Mouse (Mus musculus) brown adipose tissue, adult 24 weeks (tissue): ENCODE data around the gene Akip1. TPM values are rescaled to one million over a fixed set of nuclear protein-coding genes. Genes with fewer than 3 reads are reported as not detected.

ENCODE experiments used
- H3K27ac ChIP-seq: fragments of 200-500 bp; replicated peaks from 2 replicates; pipeline ENCODE4 v1.5.1; 2012; ENCODE audit warnings: low read depth, mild to moderate bottlenecking, low read length
- H3K4me1 ChIP-seq: fragments of 200-500 bp; 2 replicates; pipeline ENCODE4 v1.6.1; 2012; ENCODE audit warnings: low read length, mixed read lengths; ENCODE audit not compliant: control insufficient read depth, insufficient read depth, insufficient read length
- H3K4me3 ChIP-seq: fragments of 200-500 bp; 2 replicates; pipeline ENCODE4 v1.5.1; 2012; ENCODE audit warnings: low read depth, mild to moderate bottlenecking, low read length, moderate library complexity; ENCODE audit not compliant: insufficient read depth
- polyA plus RNA-seq: library from polyadenylated mRNA; stranded (reverse); fragments of >200 nt; gene quantifications from 2 replicates; pipeline ENCODE4 v1.2.4, GENCODE M21; 2012; ENCODE audit not compliant: missing spikeins, insufficient read depth, insufficient read length

Akip1 gene
- polyA plus RNA-seq, 1 experiment, result 34.8 TPM

DNA sequence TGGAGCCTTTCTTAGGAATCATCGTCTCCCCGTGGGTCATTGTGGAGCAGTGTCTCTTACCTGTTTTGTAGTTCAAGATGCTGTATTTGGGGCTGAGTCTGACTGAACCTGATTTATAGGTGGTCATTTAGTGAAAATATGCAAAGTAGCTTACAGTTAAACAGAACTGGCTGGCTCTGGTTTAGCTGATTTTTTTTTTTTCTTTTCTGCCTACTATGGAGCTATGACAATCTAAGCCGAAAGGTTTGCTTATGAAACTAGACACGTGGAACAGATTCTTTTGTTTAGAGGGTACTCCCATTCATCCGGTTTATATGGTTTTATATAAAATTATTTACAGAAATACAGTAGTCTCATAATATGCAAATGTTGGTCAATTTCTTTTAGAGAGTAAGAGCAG, 28.1 kb downstream of the Akip1 start, which contains the start of gene Ascl3:
Gene Ascl3 (minus strand): TSS at position 101 of the 400 bp plus-strand sequence.
- no peak within 1 kb of the TSS for H3K27ac ChIP-seq

DNA sequence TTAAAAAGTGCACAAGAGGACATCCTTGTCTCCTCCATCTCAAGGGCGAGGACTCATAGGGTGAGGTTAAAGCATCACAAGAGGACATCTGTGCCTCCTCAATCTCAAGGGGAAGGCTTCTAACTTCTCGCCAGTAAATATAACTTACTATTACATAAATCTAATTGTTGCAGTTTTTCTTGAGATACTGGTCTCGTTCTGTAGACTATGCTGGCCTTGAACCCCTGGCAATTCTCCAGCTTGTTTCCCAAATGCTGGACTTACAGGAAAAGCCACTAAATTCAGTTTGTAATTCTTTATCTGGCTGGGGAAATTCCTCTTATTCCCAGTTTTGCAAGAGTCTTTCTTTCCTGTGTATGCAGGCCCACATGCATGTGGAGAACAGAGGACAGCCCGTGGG, 31.3 kb downstream of the Akip1 start:
- H3K4me3 ChIP-seq, result no peak overlapping the region
- H3K27ac ChIP-seq, result no peak overlapping the region
- no peaks in the 10 kb centered on the region for H3K4me1 ChIP-seq

More for the DNA sequence above, 28.1 kb downstream of the Akip1 start, which contains the start of gene Ascl3:
- no peak within 1 kb of the TSS for H3K4me3 ChIP-seq
- H3K4me1 ChIP-seq, result no peaks in the 10 kb centered on the region

DNA sequence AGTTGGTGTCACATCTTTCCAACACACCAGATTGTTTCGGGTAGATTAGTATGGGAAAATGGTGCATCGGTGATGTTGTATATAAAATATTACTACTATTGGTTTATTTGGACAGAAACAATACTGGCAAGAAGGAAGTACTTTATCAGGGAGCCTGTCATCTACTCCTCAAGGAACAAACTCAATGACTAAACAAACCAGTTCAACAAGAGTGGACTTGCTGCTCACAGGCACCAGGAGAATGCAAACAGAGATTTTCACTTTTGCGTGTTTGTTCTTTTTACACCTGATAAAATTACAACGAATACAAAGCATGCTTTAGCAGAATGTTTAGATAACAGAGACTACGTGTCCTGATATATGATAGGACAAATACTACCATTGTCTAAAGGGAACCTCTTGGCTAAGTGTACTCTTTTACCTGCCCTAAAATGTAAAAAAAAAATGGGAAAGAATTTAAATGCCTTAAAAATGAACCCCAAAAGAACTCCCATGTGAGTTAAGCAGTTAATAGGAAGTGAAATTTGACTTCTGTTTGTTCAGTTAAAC, 36.4 kb downstream of the Akip1 start:
- H3K27ac ChIP-seq, result no peak overlapping the region
- H3K4me1 ChIP-seq, result no peaks in the 10 kb centered on the region
- H3K4me3 ChIP-seq, result no peak overlapping the region

DNA sequence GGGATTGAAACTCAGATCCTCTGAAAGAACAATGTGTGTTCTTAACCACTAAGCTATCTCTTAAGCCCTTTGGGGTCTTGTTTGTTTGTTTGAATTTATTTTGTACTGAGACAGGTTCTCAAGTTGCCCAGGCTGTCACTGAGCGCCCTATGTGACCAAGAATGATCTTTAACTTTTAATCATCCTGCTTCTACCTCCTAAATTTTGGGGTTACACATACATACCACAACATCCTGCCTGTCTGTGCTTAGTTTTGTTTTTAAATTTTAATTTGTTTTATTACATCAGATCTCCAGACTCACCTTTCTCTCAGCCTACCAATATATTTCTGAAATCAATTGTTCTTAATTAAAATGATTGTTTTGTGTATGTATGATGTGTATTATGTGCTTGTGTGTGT, 37.6 kb downstream of the Akip1 start:
- Histone ChIP-seq H3K27ac (no peak overlapping the region), H3K4me3 (no peak overlapping the region), H3K4me1 (no peaks in the 10 kb centered on the region)

DNA sequence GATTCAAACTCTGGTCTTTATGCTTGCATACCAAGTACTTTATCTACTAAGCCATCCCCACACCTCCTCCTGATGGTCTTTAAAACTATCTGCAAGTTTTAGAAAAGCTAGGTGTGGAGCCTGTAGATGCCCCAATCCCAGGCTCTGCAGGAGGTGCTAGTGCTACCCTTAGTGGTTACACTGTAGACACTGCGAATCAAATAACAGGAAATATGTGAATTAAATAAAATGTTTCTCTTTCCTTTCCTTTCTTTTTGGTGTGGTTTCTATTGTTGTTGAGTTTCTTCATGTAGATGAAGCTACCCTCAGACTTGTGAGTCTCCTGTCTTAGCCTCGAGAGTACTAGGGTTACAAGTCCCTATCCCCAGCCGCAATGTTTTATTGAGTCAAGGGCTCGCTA, 38.2 kb downstream of the Akip1 start:
- no peak overlapping the region for H3K27ac ChIP-seq
- no peak overlapping the region for H3K4me3 ChIP-seq
- H3K4me1 ChIP-seq, result no peaks in the 10 kb centered on the region

DNA sequence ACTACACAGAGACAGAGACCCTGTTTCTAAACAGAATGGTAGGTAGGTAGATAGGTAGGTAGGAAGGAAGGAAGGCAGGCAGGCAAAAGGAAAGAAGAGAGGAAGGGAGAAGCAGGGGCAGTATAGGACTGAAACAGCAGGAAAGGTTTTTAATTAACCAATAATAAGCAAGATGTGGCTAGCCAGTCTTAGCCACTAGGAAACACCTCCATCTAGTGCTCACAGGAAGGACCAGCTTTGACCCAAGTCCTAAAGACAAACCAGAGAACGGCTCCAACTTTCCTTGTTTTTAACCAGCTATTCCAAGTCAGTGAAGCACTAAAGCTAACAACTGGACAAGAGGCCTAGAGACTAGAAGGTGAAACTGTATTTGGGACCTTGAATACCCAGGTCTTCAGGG, 44.3 kb downstream of the Akip1 start:
- Histone ChIP-seq H3K4me3 (no peak overlapping the region), H3K27ac (no peak overlapping the region), H3K4me1 (peaks cover 3% of the 10 kb centered on the region; the same call in 1 of the 2 replicates)

DNA sequence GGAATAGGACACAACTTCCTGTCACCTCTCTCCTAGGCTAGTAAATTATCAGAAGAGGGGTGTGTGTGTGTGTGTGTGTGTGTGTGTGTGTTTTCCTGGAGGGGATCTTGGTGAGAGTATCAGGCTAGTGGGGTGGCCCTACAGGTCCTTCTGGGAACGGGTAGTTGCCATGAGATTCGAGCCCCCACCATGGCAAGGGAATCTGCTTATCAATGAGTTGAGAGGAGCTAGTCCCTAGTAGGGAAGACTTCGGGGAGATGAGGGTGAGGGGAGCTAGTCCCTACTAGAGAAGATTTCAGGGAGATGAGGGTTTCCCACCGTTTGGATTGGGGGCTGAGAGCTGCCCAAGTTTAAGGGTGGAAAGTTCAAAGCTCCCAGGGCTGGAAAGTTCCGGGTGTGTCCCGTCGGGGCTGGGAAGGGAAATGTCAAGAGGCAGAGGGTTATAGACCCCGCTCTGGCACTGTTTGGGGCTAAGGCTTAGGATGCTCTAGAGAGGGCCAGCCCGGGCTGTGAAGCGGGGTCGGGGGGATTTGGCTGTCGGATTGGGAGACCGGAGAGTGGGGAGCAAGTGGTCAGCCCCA, 48.0 kb downstream of the Akip1 start:
- Histone ChIP-seq H3K4me1 (peaks cover 3% of the 10 kb centered on the region; the same call in 1 of the 2 replicates), H3K27ac (peak overlapping the region; percentile 83), H3K4me3 (peak overlapping the region; percentile 100)

DNA sequence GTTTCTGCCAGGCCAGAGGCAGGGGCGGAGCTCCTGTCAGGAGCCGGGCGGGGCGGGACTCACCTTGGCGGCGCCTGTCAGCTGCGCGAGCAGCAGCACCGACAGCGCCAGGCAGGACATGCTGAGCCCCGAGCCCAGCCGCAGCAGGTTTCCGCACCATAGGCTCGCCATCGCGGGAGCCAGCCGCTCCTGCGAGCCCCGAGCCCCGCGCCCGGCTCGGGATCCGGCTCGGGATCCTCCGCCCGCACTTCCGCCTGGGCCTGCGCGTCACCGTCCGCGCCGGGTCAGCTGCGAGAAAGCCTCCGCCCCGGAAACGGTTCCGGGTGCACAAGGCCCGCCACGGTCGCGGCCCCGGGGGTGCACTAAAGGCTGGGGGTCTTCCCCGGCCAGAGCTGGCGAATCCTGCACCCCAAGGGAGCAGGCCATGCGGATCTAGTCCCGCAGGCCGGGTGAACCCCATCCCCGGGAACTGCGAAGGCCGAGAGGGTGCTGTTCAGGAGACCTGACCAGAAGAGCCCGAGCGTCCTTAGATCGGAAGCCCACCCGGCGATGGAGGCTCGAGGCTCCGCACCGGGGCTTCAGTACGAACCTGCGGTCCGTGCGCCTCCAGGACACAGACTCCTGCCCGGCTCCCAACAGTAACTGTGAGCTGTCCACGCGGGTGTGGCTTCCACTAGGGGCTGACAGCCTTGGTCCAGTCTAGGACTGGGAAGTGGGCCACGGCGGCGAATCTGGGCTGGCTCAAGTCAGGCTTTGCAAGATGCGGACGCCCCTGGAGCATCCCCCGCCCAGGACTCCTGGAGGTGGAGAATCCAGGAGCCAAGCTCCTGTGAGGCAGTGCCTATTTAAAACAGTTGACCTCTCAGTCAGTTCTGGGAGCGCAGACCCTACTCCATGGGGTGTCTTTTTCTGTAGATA, 48.8 kb downstream of the Akip1 start, which contains the start of gene Tmem9b:
Gene Tmem9b (minus strand): TSS at position 868 of the 918 bp plus-strand sequence.
- Histone ChIP-seq H3K4me3 (peak within 1 kb of the TSS; percentile 100), H3K27ac (peak within 1 kb of the TSS; percentile 83), H3K4me1 (peaks cover 3% of the 10 kb centered on the region; the same call in 1 of the 2 replicates)

DNA sequence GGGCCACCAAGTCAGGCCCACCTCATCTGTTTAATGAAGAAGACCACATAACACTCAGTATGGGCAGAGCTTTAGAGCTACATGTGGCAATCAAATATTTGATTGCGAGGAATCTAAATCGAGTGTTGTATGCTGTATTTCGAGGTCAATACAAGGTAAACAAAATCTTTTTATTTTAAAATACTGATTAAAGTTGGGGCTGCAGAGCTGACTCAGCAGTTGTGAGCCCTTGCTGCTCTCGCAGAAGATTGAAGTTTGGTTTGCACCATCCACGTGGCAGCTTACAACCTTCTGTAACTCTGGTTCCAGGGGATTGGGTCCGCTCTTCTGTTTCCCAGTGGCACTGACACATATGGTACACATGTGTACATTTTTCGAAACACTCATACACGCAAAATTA, 50.5 kb downstream of the Akip1 start:
- no peak overlapping the region for H3K27ac ChIP-seq
- no peak overlapping the region for H3K4me3 ChIP-seq
- H3K4me1 ChIP-seq, result peaks cover 3% of the 10 kb centered on the region; the same call in 1 of the 2 replicates

DNA sequence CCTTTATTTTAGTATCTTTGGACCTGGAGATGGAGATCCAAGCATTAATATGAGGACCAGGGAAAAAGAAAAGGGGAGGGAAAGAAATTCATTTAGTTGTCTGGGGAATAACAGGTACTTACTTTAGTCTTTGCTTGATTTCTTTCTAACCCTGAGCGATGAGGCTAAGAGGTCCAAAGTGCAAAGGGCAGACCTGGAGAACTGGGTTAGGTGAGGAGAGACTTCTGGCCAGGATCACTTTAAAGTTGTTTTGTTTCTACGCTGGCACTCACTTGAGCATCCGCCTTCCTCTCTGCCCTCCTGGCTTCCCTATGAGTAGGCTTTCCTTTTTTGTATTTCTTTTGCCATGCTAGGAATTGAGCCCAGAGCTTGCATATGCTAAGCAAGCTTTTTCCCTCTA, 52.8 kb downstream of the Akip1 start:
- no peak overlapping the region for H3K4me3 ChIP-seq
- H3K27ac ChIP-seq, result no peak overlapping the region
- H3K4me1 ChIP-seq, result peaks cover 2% of the 10 kb centered on the region; the same call in 1 of the 2 replicates

Other genes with a start within 250 kb of the Akip1 start
- 0.38 TPM in 1 of 2 replicates, not detected in the other for gene Trim66, start 195.6 kb upstream of the Akip1 start, polyA plus RNA-seq
- gene Rpl27a, start 184.5 kb upstream of the Akip1 start, polyA plus RNA-seq, result 113 and 190 TPM in 2 replicates
- 6.9 and 13.4 TPM in 2 replicates for gene St5, start 85 bp upstream of the Akip1 start, polyA plus RNA-seq
- gene BC051019, start 20.2 kb downstream of the Akip1 start, polyA plus RNA-seq, result not detected in 2 replicates
- gene Ascl3, start 28.0 kb downstream of the Akip1 start, polyA plus RNA-seq, result not detected in 2 replicates
- gene Tmem9b, start 49.2 kb downstream of the Akip1 start, polyA plus RNA-seq, result 47.8 and 65.8 TPM in 2 replicates
- not detected in 2 replicates for gene Nrip3, start 78.3 kb downstream of the Akip1 start, polyA plus RNA-seq
- not detected in 2 replicates for gene Scube2, start 162.0 kb downstream of the Akip1 start, polyA plus RNA-seq